Mouse (Mus musculus) kidney, postnatal 0 days (tissue): ENCODE results near the gene Fam168b. TPM values are rescaled to one million over a fixed set of nuclear protein-coding genes. Genes with fewer than 3 reads are reported as not detected.

Source experiments
- ATAC-seq: fragments of 200-750 bp; cut with Nextera tagmentation; replicated peaks from 2 replicates; pipeline ENCODE4 v1.8.0; 2017; ENCODE audit warnings: low read depth, moderate number of reproducible peaks, moderate TSS enrichment, moderate library complexity; ENCODE audit not compliant: low FRiP score
- DNase-seq: peaks from one replicate; pipeline ENCODE4 v3.0.0-alpha.2; 2016; ENCODE audit warnings: low spot score
- H3K27ac ChIP-seq: fragments of 300-500 bp; sonication (generic); 2 replicates; pipeline ENCODE4 v1.5.1; 2014; ENCODE audit warnings: mild to moderate bottlenecking
- H3K27me3 ChIP-seq: fragments of 300-500 bp; sonication (generic); 2 replicates; pipeline ENCODE4 v1.6.1; 2014; ENCODE audit warnings: low read length, mixed read lengths; ENCODE audit not compliant: insufficient read depth
- H3K36me3 ChIP-seq: fragments of 300-500 bp; sonication (generic); 2 replicates; pipeline ENCODE4 v1.6.1; 2014; ENCODE audit warnings: low read length, mixed read lengths; ENCODE audit not compliant: insufficient read depth
- H3K4me1 ChIP-seq: fragments of 300-500 bp; sonication (generic); replicated peaks from 2 replicates; pipeline ENCODE4 v1.6.1; 2014; ENCODE audit warnings: antibody characterized with exemption, low read length, mixed read lengths; ENCODE audit not compliant: insufficient read depth
- H3K4me2 ChIP-seq: fragments of 300-500 bp; sonication (generic); 2 replicates; pipeline ENCODE4 v1.6.1; 2014; ENCODE audit warnings: mild to moderate bottlenecking, low read length, moderate library complexity, mixed read lengths
- H3K4me3 ChIP-seq: fragments of 300-500 bp; sonication (generic); replicated peaks from 2 replicates; pipeline ENCODE4 v1.5.1; 2014; ENCODE audit warnings: low read depth, low read length
- H3K9ac ChIP-seq: fragments of 300-500 bp; sonication (generic); 2 replicates; pipeline ENCODE4 v1.6.1; 2014; ENCODE audit warnings: low read depth, low read length
- H3K9me3 ChIP-seq: fragments of 300-500 bp; sonication (generic); replicated peaks from 2 replicates; pipeline ENCODE4 v1.6.1; 2016; ENCODE audit warnings: low read length, inconsistent platforms, mixed read lengths
- CTCF ChIP-seq: IDR thresholded peaks from 2 replicates; pipeline ENCODE4 v1.5.1; 2016; ENCODE audit warnings: antibody characterized with exemption, low read depth, mild to moderate bottlenecking, moderate library complexity
- WGBS: fragments of 180-500 bp; shearing (Covaris S2); extraction: QIAGEN DNeasy Blood & Tissue Kit; methylation state at CpG from one replicate; pipeline ENCODE4 v1.1.7; 2014; 5-methylcytosine and 5-hydroxymethylcytosine counted together
- polyA plus RNA-seq: library from polyadenylated mRNA; unstranded; fragments of >200 nt; fragmentation: Nextera tagmentation; extraction: Ambion mirVana; gene quantifications from 2 replicates; pipeline ENCODE4 v1.2.1, GENCODE M21; 2015

Gene Fam168b
- polyA plus RNA-seq = 47.2 and 49.1 TPM in 2 replicates

- no peak for TF ChIP-seq CTCF
- Histone ChIP-seq H3K4me2 (peak within 1 kb of the TSS; percentile 83), H3K9ac (peak within 1 kb of the TSS; percentile 88), H3K4me1 (peaks cover 24% of the 10 kb centered on the region), H3K27ac (peak within 1 kb of the TSS; percentile 96), H3K27me3 (no peaks in the 10 kb centered on the region), H3K9me3 (no peaks in the 10 kb centered on the region), H3K36me3 (no peaks in the 10 kb centered on the region), H3K4me3 (peak within 1 kb of the TSS; percentile 76)
- DNase-seq = peak; percentile 89
- WGBS = 1% methylated on average over 41 of the region's 59 CpGs
- peak; percentile 93 for ATAC-seq
These were observed at the start of gene Fam168b for GRCm38 (mm10) chr1:34842887-34843618. TSS of gene Fam168b (minus strand) at chr1:34843065.

DNA sequence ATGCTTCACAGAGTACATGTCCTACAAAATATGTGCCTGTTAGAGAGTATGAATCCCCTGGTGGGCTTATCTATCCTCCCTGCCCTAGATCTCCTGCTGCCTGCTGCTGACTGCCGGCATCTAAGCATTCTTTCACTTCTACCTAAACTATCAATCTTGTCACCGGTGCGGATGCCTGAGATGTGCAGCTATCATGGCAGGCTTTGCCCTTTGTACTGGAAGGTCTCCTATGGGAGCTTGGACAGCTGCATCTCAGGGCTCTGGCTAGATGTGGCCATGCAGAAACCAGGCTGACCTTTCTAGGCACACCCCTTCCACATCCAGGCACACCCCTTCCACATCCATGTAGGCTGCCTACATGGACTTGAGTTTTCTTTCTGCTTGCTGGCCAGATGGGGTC lies 49.6 kb upstream of the Fam168b start:
- 73% methylated on average over 3 of the region's 3 CpGs for WGBS
- DNase-seq = no peak
- no peak overlapping the region for H3K9ac ChIP-seq

GRCm38 (mm10) chr1:34891559-34892289 lies 48.9 kb upstream of the Fam168b start:
- H3K9ac ChIP-seq = no peak overlapping the region
- WGBS = 53% methylated on average over 14 of the region's 14 CpGs

More for the DNA sequence above, 49.6 kb upstream of the Fam168b start:
- no peaks in the 10 kb centered on the region for H3K27me3 ChIP-seq
- no peak overlapping the region for H3K4me3 ChIP-seq
- no peaks in the 10 kb centered on the region for H3K4me1 ChIP-seq
- no peak overlapping the region for H3K27ac ChIP-seq
- no peak overlapping the region for H3K4me2 ChIP-seq
- H3K9me3 ChIP-seq = no peaks in the 10 kb centered on the region
- H3K36me3 ChIP-seq = no peaks in the 10 kb centered on the region
- no peak for TF ChIP-seq CTCF
- no peak for ATAC-seq

GRCm38 (mm10) chr1:34883776-34884175 lies 40.9 kb upstream of the Fam168b start:
- Histone ChIP-seq H3K9ac (no peak overlapping the region), H3K9me3 (no peaks in the 10 kb centered on the region; the same call in 1 of the 2 replicates), H3K4me3 (no peak overlapping the region), H3K4me1 (no peaks in the 10 kb centered on the region), H3K36me3 (no peaks in the 10 kb centered on the region), H3K27ac (no peak overlapping the region), H3K4me2 (no peak overlapping the region), H3K27me3 (no peaks in the 10 kb centered on the region)
- no peak for TF ChIP-seq CTCF
- ATAC-seq (no peak), DNase-seq (no peak)

More at GRCm38 (mm10) chr1:34891559-34892289, 48.9 kb upstream of the Fam168b start:
- no peaks in the 10 kb centered on the region for H3K36me3 ChIP-seq
- H3K27me3 ChIP-seq = no peaks in the 10 kb centered on the region
- no peaks in the 10 kb centered on the region for H3K9me3 ChIP-seq
- no peak overlapping the region for H3K27ac ChIP-seq
- H3K4me3 ChIP-seq = no peak overlapping the region
- no peak for ATAC-seq
- DNase-seq = peak; percentile 68
- H3K4me2 ChIP-seq = no peak overlapping the region
- TF ChIP-seq CTCF = peak; percentile 78
- no peaks in the 10 kb centered on the region for H3K4me1 ChIP-seq

DNA sequence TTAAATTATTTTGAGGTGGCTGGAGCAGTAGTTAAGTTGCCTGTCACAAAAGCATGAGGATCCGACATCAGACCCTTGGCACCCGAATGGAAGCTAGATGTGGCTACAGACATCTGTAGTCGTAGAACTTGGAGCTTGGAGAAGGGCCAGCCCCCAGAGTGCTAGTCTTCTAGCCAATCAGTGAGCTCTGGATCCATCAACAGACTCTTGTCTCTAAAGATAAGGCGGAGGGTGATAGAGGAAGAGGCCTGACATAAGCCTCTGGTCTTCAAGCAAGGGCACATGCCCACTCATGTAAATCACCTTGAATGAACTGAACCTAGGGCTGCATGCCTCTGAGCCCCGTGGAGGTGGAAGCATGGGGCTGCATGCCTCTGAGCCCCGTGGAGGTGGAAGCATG lies 36.7 kb upstream of the Fam168b start:
- TF ChIP-seq CTCF = no peak
- no peak overlapping the region for H3K9ac ChIP-seq
- H3K4me3 ChIP-seq = no peak overlapping the region
- H3K9me3 ChIP-seq = no peaks in the 10 kb centered on the region; the same call in 1 of the 2 replicates
- H3K36me3 ChIP-seq = peaks cover 5% of the 10 kb centered on the region; the same call in 1 of the 2 replicates
- no peaks in the 10 kb centered on the region for H3K4me1 ChIP-seq
- no peak overlapping the region for H3K4me2 ChIP-seq
- DNase-seq (no peak), ATAC-seq (no peak)
- H3K27ac ChIP-seq = no peak overlapping the region
- 80% methylated on average over 6 of the region's 6 CpGs for WGBS
- H3K27me3 ChIP-seq = no peaks in the 10 kb centered on the region

DNA sequence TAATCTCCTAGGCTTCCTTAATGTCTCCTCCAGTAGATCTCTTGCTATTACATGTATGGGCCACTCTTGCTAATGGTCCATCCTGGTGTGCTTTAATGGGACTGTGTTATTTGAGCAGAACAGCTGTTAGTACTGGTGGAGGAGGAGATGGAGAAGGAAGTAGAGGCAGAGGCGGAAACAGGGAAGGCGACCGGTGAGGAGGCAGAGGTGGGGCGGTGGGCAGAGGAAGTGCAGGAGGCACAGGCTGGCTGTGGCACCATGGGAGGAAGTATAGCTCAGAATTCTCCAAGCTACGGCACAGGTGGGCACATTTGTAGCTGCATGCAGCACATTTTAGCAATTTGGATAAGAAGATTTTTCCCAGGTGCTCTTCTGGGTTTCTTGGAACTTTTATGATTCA lies 30.7 kb upstream of the Fam168b start:
- H3K9ac ChIP-seq = no peak overlapping the region
- no peak overlapping the region for H3K4me3 ChIP-seq
- H3K4me2 ChIP-seq = no peak overlapping the region
- no peak for TF ChIP-seq CTCF
- 79% methylated on average over 5 of the region's 5 CpGs for WGBS
- H3K27ac ChIP-seq = no peak overlapping the region
- H3K4me1 ChIP-seq = no peaks in the 10 kb centered on the region
- ATAC-seq (no peak), DNase-seq (no peak)
- H3K36me3 ChIP-seq = peaks cover 5% of the 10 kb centered on the region; the same call in 1 of the 2 replicates
- no peaks in the 10 kb centered on the region for H3K27me3 ChIP-seq
- no peaks in the 10 kb centered on the region for H3K9me3 ChIP-seq
